ENCODE assay signal across 8 mouse cellular contexts in the genomic region with DNA sequence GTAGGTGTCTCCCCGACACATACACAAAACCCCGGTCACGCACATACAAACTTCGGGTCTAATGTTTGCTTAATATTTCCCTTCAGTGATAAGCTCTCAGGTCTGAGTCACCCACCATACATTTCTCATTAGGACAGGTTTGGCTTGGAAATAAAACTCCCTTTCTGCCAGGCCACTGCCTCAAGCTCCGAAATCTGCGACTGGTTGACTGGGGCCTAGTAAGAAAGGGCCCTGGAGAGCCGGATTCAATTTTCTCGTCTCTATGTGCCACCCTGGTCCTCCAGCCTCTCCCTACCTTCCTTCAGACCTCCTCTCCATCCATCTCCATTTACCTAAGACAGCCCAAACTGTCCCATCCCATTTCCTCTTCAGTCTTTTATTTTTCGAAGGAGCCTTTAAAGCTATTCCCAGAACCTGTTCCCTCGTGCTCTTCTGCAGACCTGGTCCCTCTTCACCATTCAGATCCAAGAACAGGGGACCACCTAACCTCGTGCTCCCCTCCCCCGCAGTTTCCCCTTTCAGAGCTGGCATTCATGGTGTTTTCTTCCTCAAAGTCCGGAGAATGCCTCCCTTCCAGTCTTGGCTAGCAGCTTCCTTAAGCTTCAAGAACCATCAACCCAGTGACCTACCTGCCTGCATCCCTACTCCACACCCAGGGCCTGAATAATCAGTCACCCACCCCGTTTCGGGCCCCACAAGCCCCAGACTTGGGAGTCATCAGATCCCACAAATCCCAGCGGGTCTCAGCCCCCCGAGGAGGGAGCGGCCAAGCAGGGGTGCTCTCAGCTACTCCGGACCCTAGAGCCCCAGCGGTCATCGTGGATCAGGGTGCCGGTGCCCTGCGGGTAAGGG. TPM values are rescaled to one million over a fixed set of nuclear protein-coding genes. Genes with fewer than 3 reads are reported as not detected.
DNase-seq lines count a peak whose midpoint lies in the region; ATAC-seq lines count a peak whose summit lies in the region.

No protein-coding gene starts in this region.

- no peaks in the 10 kb centered on the region for H3K9me3 ChIP-seq in hindbrain, embryonic 13.5 days
- H3K9me3 ChIP-seq in midbrain, embryonic 13.5 days: no peaks in the 10 kb centered on the region

- H3K27me3 ChIP-seq in hindbrain, embryonic 13.5 days: 0 out of 2 replicates have a peak, but pooled peaks cover 3% of the 10 kb centered on the region
- H3K27me3 ChIP-seq in midbrain, embryonic 13.5 days: no peaks in the 10 kb centered on the region

- no peaks in the 10 kb centered on the region for H3K36me3 ChIP-seq in hindbrain, embryonic 13.5 days
- no peaks in the 10 kb centered on the region for H3K36me3 ChIP-seq in midbrain, embryonic 13.5 days

- ATAC-seq in hindbrain, embryonic 13.5 days (ENCODE audit: low FRiP score): peak; percentile 25
- no peak; the same call in 1 of the 2 replicates for ATAC-seq in midbrain, embryonic 13.5 days

- peak overlapping the region; percentile 99 for H3K27ac ChIP-seq in hindbrain, embryonic 13.5 days
- peak overlapping the region; percentile 98 for H3K27ac ChIP-seq in midbrain, embryonic 13.5 days

- WGBS in hindbrain, embryonic 13.5 days: 14% methylated on average over 23 of the region's 23 CpGs
- 17% methylated on average over 23 of the region's 23 CpGs for WGBS in midbrain, embryonic 13.5 days

- H3K4me1 ChIP-seq in hindbrain, embryonic 13.5 days (replicated peaks): peaks cover 52% of the 10 kb centered on the region
- H3K4me1 ChIP-seq in midbrain, embryonic 13.5 days (replicated peaks): peaks cover 42% of the 10 kb centered on the region

- peak overlapping the region; percentile 98 for H3K9ac ChIP-seq in hindbrain, embryonic 13.5 days
- H3K9ac ChIP-seq in midbrain, embryonic 13.5 days (replicated peaks): peak overlapping the region; percentile 95

- peak overlapping the region; percentile 87 for H3K4me3 ChIP-seq in hindbrain, embryonic 13.5 days
- peak overlapping the region; percentile 88 for H3K4me3 ChIP-seq in midbrain, embryonic 13.5 days (replicated peaks)

- peak; percentile 28 to 43 for DNase-seq in frontal cortex, postnatal 36 days (ENCODE audit: low spot score in 2 of 2)
- no peak for DNase-seq in frontal cortex, postnatal 25 days (ENCODE audit: low spot score in 2 of 2)
- DNase-seq in 3134 (ENCODE audit: extremely low read depth, insufficient read length, low spot score): peak; percentile 72
- peak; percentile 45 for DNase-seq in embryo, embryonic 11 days
- no peak for DNase-seq in retina, embryonic 14.5 days (ENCODE audit: low spot score)
- no peak for DNase-seq in kidney, postnatal 36 days

- H3K4me2 ChIP-seq in hindbrain, embryonic 13.5 days: peak overlapping the region; percentile 82
- H3K4me2 ChIP-seq in midbrain, embryonic 13.5 days (replicated peaks): peak overlapping the region; percentile 89

RNA-seq across cellular contexts. Expression of gene Cd276, which starts 1.0 kb away (rescaled TPM):
- polyA plus RNA-seq in hindbrain, embryonic 13.5 days (2015; fragmentation: Nextera tagmentation; extraction: Ambion mirVana): 34.1 and 34.4 TPM in 2 replicates
- polyA plus RNA-seq in midbrain, embryonic 13.5 days (2015; fragmentation: Nextera tagmentation; extraction: Ambion mirVana): 31.3 and 33.9 TPM in 2 replicates

RNA-seq across cellular contexts. Expression of gene Nptn, which starts 27.8 kb away (rescaled TPM):
- polyA plus RNA-seq in hindbrain, embryonic 13.5 days (2015; fragmentation: Nextera tagmentation; extraction: Ambion mirVana): 140 and 144 TPM in 2 replicates
- 99.1 and 110 TPM in 2 replicates for polyA plus RNA-seq in midbrain, embryonic 13.5 days (2015; fragmentation: Nextera tagmentation; extraction: Ambion mirVana)

Comparison
In these comparisons a context has a peak if more than half of its experiments do, and no peak if none do; other contexts are left out.
1. DNase-seq: peak in frontal cortex, postnatal 36 days (2 of 2), 3134 (single experiment) and embryo, embryonic 11 days (single experiment); none in frontal cortex, postnatal 25 days (0 of 2), retina, embryonic 14.5 days (single experiment) and kidney, postnatal 36 days (0 of 2).